Mouse (Mus musculus): ENCODE results near the gene Mas1. TPM values are rescaled to one million over a fixed set of nuclear protein-coding genes. Genes with fewer than 3 reads are reported as not detected.
A peak's percentile ranks its signal among the peaks of the same experiment; 100 is the strongest.

Gene Mas1
- total RNA-seq, 1 experiment: not detected

DNA sequence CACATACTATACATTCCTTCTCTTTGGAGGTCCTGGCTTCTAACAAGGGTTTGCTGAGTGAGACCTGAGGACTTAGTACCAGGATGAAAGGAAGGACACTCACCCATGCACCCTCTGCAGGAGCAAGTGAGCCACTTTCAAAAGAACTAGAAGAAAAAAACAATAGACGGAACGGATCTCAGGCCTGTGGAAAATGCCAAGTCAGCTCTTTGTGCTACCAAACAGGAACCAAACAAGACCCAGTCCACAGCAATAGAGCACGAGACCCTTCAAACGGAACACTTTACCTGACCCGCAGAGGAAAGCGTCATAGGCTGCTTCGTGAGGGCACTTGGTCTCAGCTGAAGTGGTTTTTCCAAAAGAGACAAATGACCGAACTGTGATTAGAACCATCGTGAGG is 24.1 kb upstream of the Mas1 start:
- Histone ChIP-seq H3K9me3 (ENCODE audit: control insufficient read depth, insufficient read depth, low read depth, low read length) (no peaks in the 10 kb centered on the region), H3K4me1 (ENCODE audit: control insufficient read depth in 2 of 2, insufficient read depth in 2 of 2, low read length in 2 of 2, poor library complexity in 1 of 2) (0 out of 4 replicates have a peak, but pooled peaks cover 0 to 2% of the 10 kb centered on the region in 2 experiments), H3K4me3 (ENCODE audit: insufficient read depth in 1 of 2, low read depth in 1 of 2, low read length in 2 of 2, poor library complexity in 1 of 2, severe bottlenecking in 1 of 2) (no peak overlapping the region), H3K36me3 (ENCODE audit: control insufficient read depth, insufficient read depth, low read length, poor library complexity, severe bottlenecking) (peaks cover 45% of the 10 kb centered on the region), H3K27ac (ENCODE audit: insufficient read depth, low read depth, low read length, poor library complexity, severe bottlenecking) (no peak overlapping the region), H3K9ac (ENCODE audit: insufficient read depth, low read depth, low read length, poor library complexity, severe bottlenecking) (no peak overlapping the region)
- in situ Hi-C loops (cut with MboI; ENCODE audit: low sequenced_read_pairs in 2 of 2, unreplicated experiment in 2 of 2): no loop called here
- peak; percentile 80 for TF ChIP-seq MAFK (IDR thresholded peaks at IDR 0.05; ENCODE audit: insufficient read depth, low read depth, low read length)
- no peak for TF ChIP-seq HCFC1 (IDR thresholded peaks at IDR 0.05; ENCODE audit: borderline replicate concordance, insufficient read depth, low read length)
- no peak for DNase-seq (ENCODE audit: low read depth, low spot score)

DNA sequence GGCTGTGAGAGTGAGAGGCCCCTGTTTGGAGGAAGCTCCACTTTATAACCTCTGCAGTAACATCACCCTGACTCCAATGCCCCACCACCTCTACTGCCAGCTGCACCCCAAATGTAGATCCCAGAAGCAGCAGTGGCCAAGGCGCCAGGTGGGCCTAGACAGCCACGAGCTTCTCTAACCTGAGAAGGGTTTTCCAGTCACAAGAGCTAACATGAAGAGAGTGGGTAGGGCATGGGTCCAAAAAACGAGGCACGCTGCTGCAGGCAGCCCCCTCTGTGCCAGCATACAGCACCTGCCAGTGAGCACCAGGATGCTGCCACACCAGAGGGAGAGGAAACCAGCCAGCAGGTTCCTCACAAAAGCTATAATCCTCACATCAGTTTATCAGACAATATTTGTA is 23.1 kb upstream of the Mas1 start:
- Histone ChIP-seq H3K4me3 (ENCODE audit: insufficient read depth in 1 of 2, low read depth in 1 of 2, low read length in 2 of 2, poor library complexity in 1 of 2, severe bottlenecking in 1 of 2) (no peak overlapping the region), H3K4me1 (ENCODE audit: control insufficient read depth in 2 of 2, insufficient read depth in 2 of 2, low read length in 2 of 2, poor library complexity in 1 of 2) (peaks cover 0 to 5% of the 10 kb centered on the region in 2 experiments; a peak in 1 of 4 replicates), H3K27ac (ENCODE audit: insufficient read depth, low read depth, low read length, poor library complexity, severe bottlenecking) (no peak overlapping the region), H3K9me3 (ENCODE audit: control insufficient read depth, insufficient read depth, low read depth, low read length) (no peaks in the 10 kb centered on the region), H3K9ac (ENCODE audit: insufficient read depth, low read depth, low read length, poor library complexity, severe bottlenecking) (no peak overlapping the region), H3K36me3 (ENCODE audit: control insufficient read depth, insufficient read depth, low read length, poor library complexity, severe bottlenecking) (peaks cover 39% of the 10 kb centered on the region)
- TF ChIP-seq ZC3H11A (IDR thresholded peaks at IDR 0.05; ENCODE audit: borderline replicate concordance, low read depth, low read length) (no peak), HCFC1 (IDR thresholded peaks at IDR 0.05; ENCODE audit: borderline replicate concordance, insufficient read depth, low read length) (no peak)
- DNase-seq (ENCODE audit: low read depth, low spot score): no peak
- in situ Hi-C loops (cut with MboI; ENCODE audit: low sequenced_read_pairs in 2 of 2, unreplicated experiment in 2 of 2): no loop called here

DNA sequence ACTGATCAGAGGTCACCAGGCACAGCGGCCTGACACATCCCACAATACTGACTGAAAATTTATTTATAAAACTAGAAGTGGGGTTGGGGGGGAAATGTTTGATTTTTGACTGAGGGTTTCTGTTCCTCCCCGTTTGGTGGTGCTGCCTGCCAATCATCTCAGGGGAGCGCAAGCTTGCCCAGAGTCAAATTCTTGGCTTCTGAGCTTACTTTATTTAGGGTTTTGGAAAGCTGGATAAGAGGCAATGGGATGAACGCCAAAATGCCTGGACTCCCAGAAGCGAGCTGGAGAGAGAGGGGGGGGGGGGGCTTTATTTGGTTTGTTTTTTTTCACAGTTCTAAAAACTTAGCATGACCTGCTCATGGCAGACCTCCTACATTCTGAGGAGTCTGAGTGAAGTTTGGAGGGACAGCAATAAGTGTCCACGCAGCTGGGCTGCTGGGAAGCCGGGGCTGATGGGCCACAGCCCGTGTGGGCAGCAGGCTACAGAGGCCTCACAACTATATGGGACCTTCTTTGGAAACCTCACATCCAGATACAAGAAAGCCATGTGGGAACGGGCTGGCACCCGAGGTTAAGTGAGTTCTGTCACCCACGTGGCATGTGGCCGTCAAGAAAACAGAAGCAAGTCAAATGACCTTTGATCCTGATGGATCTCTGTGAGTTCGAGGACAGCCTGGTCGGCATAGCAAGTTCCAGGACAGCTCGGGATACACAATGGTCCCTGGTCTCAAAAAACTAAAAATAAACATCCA is 19.3 kb upstream of the Mas1 start:
- Histone ChIP-seq H3K4me3 (ENCODE audit: insufficient read depth in 1 of 2, low read depth in 1 of 2, low read length in 2 of 2, poor library complexity in 1 of 2, severe bottlenecking in 1 of 2) (no peak overlapping the region), H3K9ac (ENCODE audit: insufficient read depth, low read depth, low read length, poor library complexity, severe bottlenecking) (no peak overlapping the region), H3K4me1 (ENCODE audit: control insufficient read depth in 2 of 2, insufficient read depth in 2 of 2, low read length in 2 of 2, poor library complexity in 1 of 2) (peaks cover 0 to 15% of the 10 kb centered on the region in 2 experiments; a peak in 1 of 4 replicates), H3K9me3 (ENCODE audit: control insufficient read depth, insufficient read depth, low read depth, low read length) (no peaks in the 10 kb centered on the region), H3K36me3 (ENCODE audit: control insufficient read depth, insufficient read depth, low read length, poor library complexity, severe bottlenecking) (peaks cover 28% of the 10 kb centered on the region), H3K27ac (ENCODE audit: insufficient read depth, low read depth, low read length, poor library complexity, severe bottlenecking) (no peak overlapping the region)
- no peak for DNase-seq (ENCODE audit: low read depth, low spot score)
- no peak for TF ChIP-seq HCFC1 (IDR thresholded peaks at IDR 0.05; ENCODE audit: borderline replicate concordance, insufficient read depth, low read length)
- no peak for TF ChIP-seq CHD2 (IDR thresholded peaks at IDR 0.05; ENCODE audit: low read depth, low read length)
- TF ChIP-seq MAFK (IDR thresholded peaks at IDR 0.05; ENCODE audit: insufficient read depth, low read depth, low read length): no peak
- TF ChIP-seq ZNF384 (IDR thresholded peaks at IDR 0.05; ENCODE audit: low read depth, low read length): no peak
- no peak for TF ChIP-seq ZC3H11A (IDR thresholded peaks at IDR 0.05; ENCODE audit: borderline replicate concordance, low read depth, low read length)
- in situ Hi-C loops (cut with MboI; ENCODE audit: low sequenced_read_pairs in 2 of 2, unreplicated experiment in 2 of 2): no loop called here

DNA sequence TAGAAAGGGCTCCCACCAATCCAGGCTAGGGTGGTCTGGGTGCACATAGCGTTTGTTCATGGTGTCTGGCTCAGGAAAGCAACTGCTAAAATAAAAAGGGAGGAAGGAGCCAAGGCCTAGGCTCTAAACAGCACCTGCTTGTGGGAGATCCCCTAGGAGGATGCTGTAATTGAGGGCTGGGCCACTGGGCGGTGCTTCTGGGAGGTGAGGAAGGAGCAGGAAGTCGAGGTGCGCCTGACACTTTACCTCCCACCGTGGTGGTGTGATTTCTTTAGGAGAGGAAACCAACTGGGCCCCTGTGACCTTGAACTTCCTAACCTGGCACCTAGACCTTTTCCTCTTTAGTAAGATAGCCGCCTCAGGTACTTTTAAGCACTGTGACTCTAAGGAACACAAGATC is 18.7 kb upstream of the Mas1 start:
- peaks cover 24% of the 10 kb centered on the region for H3K36me3 ChIP-seq (ENCODE audit: control insufficient read depth, insufficient read depth, low read length, poor library complexity, severe bottlenecking)
- H3K4me3 ChIP-seq (ENCODE audit: insufficient read depth in 1 of 2, low read depth in 1 of 2, low read length in 2 of 2, poor library complexity in 1 of 2, severe bottlenecking in 1 of 2): no peak overlapping the region
- peaks cover 0 to 15% of the 10 kb centered on the region in 2 experiments; a peak in 1 of 4 replicates for H3K4me1 ChIP-seq (ENCODE audit: control insufficient read depth in 2 of 2, insufficient read depth in 2 of 2, low read length in 2 of 2, poor library complexity in 1 of 2)
- no peak for TF ChIP-seq HCFC1 (IDR thresholded peaks at IDR 0.05; ENCODE audit: borderline replicate concordance, insufficient read depth, low read length)
- TF ChIP-seq CHD2 (IDR thresholded peaks at IDR 0.05; ENCODE audit: low read depth, low read length): no peak
- no peak for TF ChIP-seq ZNF384 (IDR thresholded peaks at IDR 0.05; ENCODE audit: low read depth, low read length)
- TF ChIP-seq MAFK (IDR thresholded peaks at IDR 0.05; ENCODE audit: insufficient read depth, low read depth, low read length): no peak
- no peak for TF ChIP-seq ZC3H11A (IDR thresholded peaks at IDR 0.05; ENCODE audit: borderline replicate concordance, low read depth, low read length)
- no peak overlapping the region for H3K27ac ChIP-seq (ENCODE audit: insufficient read depth, low read depth, low read length, poor library complexity, severe bottlenecking)
- peak; percentile 55 for DNase-seq (ENCODE audit: low read depth, low spot score)
- in situ Hi-C loops (cut with MboI; ENCODE audit: low sequenced_read_pairs in 2 of 2, unreplicated experiment in 2 of 2): no loop called here
- no peaks in the 10 kb centered on the region for H3K9me3 ChIP-seq (ENCODE audit: control insufficient read depth, insufficient read depth, low read depth, low read length)
- no peak overlapping the region for H3K9ac ChIP-seq (ENCODE audit: insufficient read depth, low read depth, low read length, poor library complexity, severe bottlenecking)

DNA sequence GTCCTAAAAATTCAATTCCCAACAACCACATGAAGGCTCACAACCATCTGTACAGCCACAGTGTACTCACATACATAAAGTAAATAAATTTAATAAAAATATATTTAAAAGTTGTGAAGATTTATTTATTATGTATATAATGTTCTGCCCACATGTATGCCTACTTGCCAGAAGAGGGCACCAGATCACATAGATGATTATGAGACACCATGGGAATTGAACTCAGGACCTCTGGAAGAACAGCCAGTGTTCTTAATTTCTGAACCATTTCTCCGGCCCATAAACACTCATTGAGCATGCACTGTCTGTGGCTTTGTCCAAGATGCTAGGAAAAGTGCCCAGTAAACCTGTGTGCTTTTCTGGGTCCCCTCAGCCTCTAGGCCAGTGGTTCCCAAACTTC is 13.3 kb upstream of the Mas1 start:
- H3K9ac ChIP-seq (ENCODE audit: insufficient read depth, low read depth, low read length, poor library complexity, severe bottlenecking): no peak overlapping the region
- H3K4me1 ChIP-seq (ENCODE audit: control insufficient read depth in 2 of 2, insufficient read depth in 2 of 2, low read length in 2 of 2, poor library complexity in 1 of 2): peaks cover 0 to 10% of the 10 kb centered on the region in 2 experiments; a peak in 1 of 4 replicates
- no peak overlapping the region for H3K4me3 ChIP-seq (ENCODE audit: insufficient read depth in 1 of 2, low read depth in 1 of 2, low read length in 2 of 2, poor library complexity in 1 of 2, severe bottlenecking in 1 of 2)
- DNase-seq (ENCODE audit: low read depth, low spot score): no peak
- no peak overlapping the region for H3K27ac ChIP-seq (ENCODE audit: insufficient read depth, low read depth, low read length, poor library complexity, severe bottlenecking)
- H3K9me3 ChIP-seq (ENCODE audit: control insufficient read depth, insufficient read depth, low read depth, low read length): no peaks in the 10 kb centered on the region
- H3K36me3 ChIP-seq (ENCODE audit: control insufficient read depth, insufficient read depth, low read length, poor library complexity, severe bottlenecking): no peaks in the 10 kb centered on the region
- TF ChIP-seq MAFK (IDR thresholded peaks at IDR 0.05; ENCODE audit: insufficient read depth, low read depth, low read length): no peak
- no peak for TF ChIP-seq ZNF384 (IDR thresholded peaks at IDR 0.05; ENCODE audit: low read depth, low read length)
- no peak for TF ChIP-seq CHD2 (IDR thresholded peaks at IDR 0.05; ENCODE audit: low read depth, low read length)
- TF ChIP-seq ZC3H11A (IDR thresholded peaks at IDR 0.05; ENCODE audit: borderline replicate concordance, low read depth, low read length): no peak
- TF ChIP-seq HCFC1 (IDR thresholded peaks at IDR 0.05; ENCODE audit: borderline replicate concordance, insufficient read depth, low read length): no peak
- in situ Hi-C loops (cut with MboI; ENCODE audit: low sequenced_read_pairs in 2 of 2, unreplicated experiment in 2 of 2): no loop called here
